Mouse (Mus musculus) layer of hippocampus, postnatal 25 days (tissue): ENCODE measurements at regions not wholly inside any gene's neighbourhood (a gene's known extent, or its start where the extent isn't known, plus 50 kb on each side); places are given as distances from the start of the nearest gene placed in this dataset.
"Not testable (repeated sequence)": the region's sequence is repeated elsewhere in the genome, so short reads cannot be mapped to it uniquely, and the experiment has no call there.

ENCODE experiments used
- DNase-seq, 2 experiments: peaks; one replicate each; pipeline ENCODE4 v3.0.0; 2022; ENCODE audit warnings: mixed read lengths in 2 of 2, low spot score in 1 of 2; ENCODE audit errors: extremely low spot score in 1 of 2

DNA sequence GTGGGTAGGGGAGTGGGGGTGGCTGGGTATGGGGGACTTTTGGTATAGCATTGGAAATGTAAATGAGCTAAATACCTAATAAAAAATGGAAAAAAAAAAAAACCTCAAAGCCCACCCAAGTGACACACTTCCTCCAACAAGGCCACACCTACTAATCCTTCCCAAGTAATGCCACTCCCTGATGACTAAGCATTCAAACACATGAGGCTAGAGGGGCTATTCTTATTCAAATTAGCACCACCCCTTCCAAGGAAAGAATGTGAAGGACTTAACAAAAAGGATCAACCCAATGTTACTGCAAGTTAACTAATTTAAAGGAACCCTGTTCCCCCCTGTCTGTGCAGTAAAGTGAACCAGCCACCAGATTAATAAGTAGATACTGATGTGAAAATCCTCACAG lies 53.7 kb upstream of the Spata13 start:
- not testable (repeated sequence) for DNase-seq
